In genomic region chr7:115842251-115842650, GRCm38 (mm10) we compare ENCODE assay signal across 23 mouse cellular contexts.
DNase-seq lines count a peak whose midpoint lies in the region; ATAC-seq and TF ChIP-seq lines count a peak whose summit lies in the region.
"Had no signal": no experiment of that assay in that cellular context is flagged by ENCODE, and none has a peak within 500 bp of the region (broad histone marks: within the 10 kb centered on the region; RNA-seq: fewer than 3 reads in every experiment).

No protein-coding gene starts in this region.

- no peak for TF ChIP-seq POLR2A in MEL (IDR thresholded peaks at IDR 0.05; ENCODE audit: control insufficient read depth in 1 of 2, insufficient read depth in 1 of 2, low read depth in 1 of 2, low read length in 2 of 2, poor library complexity in 1 of 2)

- TF ChIP-seq EP300 in MEL (IDR thresholded peaks at IDR 0.05; ENCODE audit: low read depth in 1 of 2, low read length in 2 of 2), result peak; percentile 41 to 46; a peak in 3 of 4 replicates
- no peak for TF ChIP-seq EP300 in liver, embryonic 14.5 days (IDR thresholded peaks at IDR 0.05; ENCODE audit: low read depth)
- 0 out of 2 replicates have a peak, but pooled peaks have one; percentile 28 for TF ChIP-seq EP300 in liver, postnatal 0 days (IDR thresholded peaks at IDR 0.05; ENCODE audit: low read depth)

- no peak overlapping the region for H3K27ac ChIP-seq in MEL (ENCODE audit: control insufficient read depth, low read depth, low read length)
- peak overlapping the region; percentile 14 for H3K27ac ChIP-seq in liver, embryonic 14.5 days
- peak overlapping the region; percentile 44; the same call in 1 of the 2 replicates for H3K27ac ChIP-seq in liver, postnatal 0 days (ENCODE audit: low read depth)
- no peak overlapping the region for H3K27ac ChIP-seq in layer of hippocampus, adult 2 months
- H3K27ac ChIP-seq: embryonic facial prominence, embryonic 12.5 days; embryonic facial prominence, embryonic 15.5 days; forebrain, embryonic 10.5 days; forebrain, embryonic 13.5 days; hindbrain, embryonic 12.5 days; hindbrain, postnatal 0 days had no signal

- H3K4me2 ChIP-seq in liver, embryonic 14.5 days (ENCODE audit: low read depth), result peak overlapping the region; percentile 79
- H3K4me2 ChIP-seq in liver, postnatal 0 days (ENCODE audit: low read depth, low read length), result peak overlapping the region; percentile 70
- H3K4me2 ChIP-seq: embryonic facial prominence, embryonic 12.5 days; embryonic facial prominence, embryonic 15.5 days; forebrain, embryonic 13.5 days; heart, embryonic 11.5 days; hindbrain, embryonic 12.5 days had no signal

- H3K4me3 ChIP-seq in MEL (ENCODE audit: control insufficient read depth in 1 of 2, insufficient read depth in 1 of 2, low read depth in 2 of 2, low read length in 2 of 2), result no peak overlapping the region
- peak overlapping the region; percentile 29 to 54; a peak in 3 of 4 replicates for H3K4me3 ChIP-seq in liver, embryonic 14.5 days (ENCODE audit: insufficient read depth in 1 of 2, low read depth in 2 of 2, low read length in 2 of 2)
- peak overlapping the region; percentile 39 for H3K4me3 ChIP-seq in liver, postnatal 0 days (ENCODE audit: low read depth, low read length)
- no peak overlapping the region for H3K4me3 ChIP-seq in layer of hippocampus, adult 2 months
- H3K4me3 ChIP-seq: embryonic facial prominence, embryonic 12.5 days; embryonic facial prominence, embryonic 15.5 days; forebrain, embryonic 10.5 days; forebrain, embryonic 13.5 days; hindbrain, embryonic 12.5 days had no signal

- no peak for TF ChIP-seq CTCF in MEL (IDR thresholded peaks at IDR 0.05 in 2 of 3, conservative IDR thresholded peaks at IDR 0.05 in 1 of 3; ENCODE audit: control insufficient read depth in 1 of 3, insufficient read depth in 1 of 3, low read depth in 2 of 3, low read length in 3 of 3, poor library complexity in 1 of 3, severe bottlenecking in 1 of 3)
- TF ChIP-seq CTCF in liver, embryonic 14.5 days (IDR thresholded peaks at IDR 0.05; ENCODE audit: low read depth), result no peak
- TF ChIP-seq CTCF in liver, postnatal 0 days (IDR thresholded peaks at IDR 0.05; ENCODE audit: low read depth), result no peak
- no peak for TF ChIP-seq CTCF in layer of hippocampus, adult 2 months (conservative IDR thresholded peaks at IDR 0.05)

- peaks cover 0 to 33% of the 10 kb centered on the region in 2 experiments; a peak in 2 of 4 replicates for H3K36me3 ChIP-seq in MEL (ENCODE audit: control insufficient read depth in 1 of 2, insufficient read depth in 2 of 2, low read length in 2 of 2)
- peaks cover 6% of the 10 kb centered on the region for H3K36me3 ChIP-seq in liver, embryonic 14.5 days (replicated peaks; ENCODE audit: control insufficient read depth, insufficient read depth, low read depth)
- H3K36me3 ChIP-seq in liver, postnatal 0 days (replicated peaks; ENCODE audit: insufficient read depth, low read length), result no peaks in the 10 kb centered on the region
- H3K36me3 ChIP-seq: embryonic facial prominence, embryonic 12.5 days; embryonic facial prominence, embryonic 15.5 days; hindbrain, embryonic 12.5 days had no signal

- no peaks in the 10 kb centered on the region for H3K9me3 ChIP-seq in MEL (replicated peaks; ENCODE audit: insufficient read depth, low read length)
- no peaks in the 10 kb centered on the region for H3K9me3 ChIP-seq in liver, embryonic 14.5 days (ENCODE audit: control insufficient read depth, low read length)
- H3K9me3 ChIP-seq in liver, postnatal 0 days (ENCODE audit: low read length), result no peaks in the 10 kb centered on the region
- H3K9me3 ChIP-seq: embryonic facial prominence, embryonic 12.5 days; embryonic facial prominence, embryonic 15.5 days; forebrain, embryonic 10.5 days; forebrain, embryonic 13.5 days; hindbrain, embryonic 12.5 days had no signal

- H3K79me2 ChIP-seq in MEL (ENCODE audit: control insufficient read depth, insufficient read depth, low read length, poor library complexity), result no peaks in the 10 kb centered on the region

- peak; percentile 69; the same call in 1 of the 2 replicates for ATAC-seq in common myeloid progenitor, adult 5-6 weeks (replicated peaks; ENCODE audit: low read depth, poor library complexity, severe bottlenecking)
- ATAC-seq in liver, embryonic 14.5 days (ENCODE audit: insufficient read depth), result no peak
- no peak for ATAC-seq in liver, postnatal 0 days
- ATAC-seq: activated CD4-positive, CD25-positive, alpha-beta regulatory T cell, adult 4 months; CD4-positive, CD25-positive, alpha-beta regulatory T cell, adult 4 months; forebrain, embryonic 13.5 days; forebrain, embryonic 16.5 days; hindbrain, postnatal 0 days; inflammation-experienced regulatory T-cells, adult 6 months had no signal

- peaks cover 11 to 24% of the 10 kb centered on the region in 2 experiments for H3K4me1 ChIP-seq in MEL (ENCODE audit: control insufficient read depth in 1 of 2, insufficient read depth in 2 of 2, low read length in 2 of 2)
- peaks cover 33 to 47% of the 10 kb centered on the region in 2 experiments for H3K4me1 ChIP-seq in liver, embryonic 14.5 days (replicated peaks; ENCODE audit: control insufficient read depth in 2 of 2, insufficient read depth in 2 of 2, low read length in 1 of 2)
- peaks cover 4% of the 10 kb centered on the region; the same call in 1 of the 2 replicates for H3K4me1 ChIP-seq in liver, postnatal 0 days (ENCODE audit: insufficient read depth)
- H3K4me1 ChIP-seq: embryonic facial prominence, embryonic 12.5 days; embryonic facial prominence, embryonic 15.5 days; forebrain, embryonic 10.5 days; forebrain, embryonic 13.5 days; hindbrain, embryonic 12.5 days had no signal

- H3K27me3 ChIP-seq in MEL (ENCODE audit: control insufficient read depth in 1 of 2, insufficient read depth in 2 of 2, low read length in 2 of 2), result no peaks in the 10 kb centered on the region
- H3K27me3 ChIP-seq in liver, embryonic 14.5 days (ENCODE audit: control insufficient read depth, insufficient read depth, low read length), result no peaks in the 10 kb centered on the region
- H3K27me3 ChIP-seq in liver, postnatal 0 days (ENCODE audit: insufficient read depth, low read length), result no peaks in the 10 kb centered on the region
- H3K27me3 ChIP-seq: embryonic facial prominence, embryonic 12.5 days; embryonic facial prominence, embryonic 15.5 days; forebrain, embryonic 13.5 days; hindbrain, embryonic 12.5 days had no signal

- DNase-seq in MEL (ENCODE audit: low read depth, low spot score), result peak; percentile 65
- DNase-seq in liver, embryonic 14.5 days (ENCODE audit: low read depth in 3 of 3, low spot score in 3 of 3), result no peak
- DNase-seq in liver, postnatal 0 days, result no peak
- no peak for DNase-seq in cerebellum, postnatal 10 days
- no peak for DNase-seq in layer of hippocampus, adult 2 months (ENCODE audit: low spot score in 2 of 2)
- DNase-seq: adrenal gland, adult 8-10 months; adrenal gland, postnatal 25 days; cerebellum, adult 11-12 months; cerebellum, adult 8-10 months; cerebellum, postnatal 14 days; gastrocnemius, postnatal 10 days had no signal

- H3K9ac ChIP-seq in MEL (ENCODE audit: control insufficient read depth, low read depth, low read length, poor library complexity, severe bottlenecking), result no peak overlapping the region
- peak overlapping the region; percentile 23; the same call in 1 of the 2 replicates for H3K9ac ChIP-seq in liver, embryonic 14.5 days (replicated peaks)
- H3K9ac ChIP-seq in liver, postnatal 0 days (replicated peaks), result peak overlapping the region; percentile 42; the same call in 1 of the 2 replicates
- H3K9ac ChIP-seq: embryonic facial prominence, embryonic 12.5 days; embryonic facial prominence, embryonic 15.5 days; forebrain, embryonic 13.5 days; hindbrain, embryonic 12.5 days had no signal

- no peak for TF ChIP-seq RAD21 in MEL (IDR thresholded peaks at IDR 0.05; ENCODE audit: low read depth, low read length)

TF ChIP-seq in MEL, 35 proteins besides CTCF, POLR2A, EP300 and RAD21 (continues in another document):
- no peak for TF ChIP-seq SIN3A (IDR thresholded peaks at IDR 0.05; ENCODE audit: low read length)
- TF ChIP-seq ZKSCAN1 (IDR thresholded peaks at IDR 0.05; ENCODE audit: low read depth, low read length), result no peak
- TF ChIP-seq MEF2A (IDR thresholded peaks at IDR 0.05; ENCODE audit: extremely low read depth, insufficient replicate concordance, low read depth, low read length, poor library complexity, severe bottlenecking), result no peak
- no peak for TF ChIP-seq ZMIZ1 (IDR thresholded peaks at IDR 0.05; ENCODE audit: low read depth, low read length)
- no peak for TF ChIP-seq HCFC1 (IDR thresholded peaks at IDR 0.05; ENCODE audit: low read depth, low read length)
- TF ChIP-seq BHLHE40 (IDR thresholded peaks at IDR 0.05; ENCODE audit: borderline replicate concordance, low read depth, low read length), result no peak
- no peak for TF ChIP-seq NELFE (IDR thresholded peaks at IDR 0.05; ENCODE audit: low read depth, low read length)
- no peak for TF ChIP-seq NRF1 (IDR thresholded peaks at IDR 0.05; ENCODE audit: insufficient read depth, low read depth, low read length, poor library complexity, severe bottlenecking)
- 0 out of 2 replicates have a peak, but pooled peaks have one; percentile 47 for TF ChIP-seq MXI1 (IDR thresholded peaks at IDR 0.05; ENCODE audit: low read depth, low read length)
- no peak for TF ChIP-seq KAT2A (conservative IDR thresholded peaks at IDR 0.05; ENCODE audit: low read depth, low read length)
- TF ChIP-seq MAZ (IDR thresholded peaks at IDR 0.05; ENCODE audit: low read depth, low read length), result no peak
- TF ChIP-seq MYB (IDR thresholded peaks at IDR 0.05; ENCODE audit: low read depth, low read length), result no peak
- no peak for TF ChIP-seq TAL1 (IDR thresholded peaks at IDR 0.05; ENCODE audit: low read length)
- TF ChIP-seq ZC3H11A (IDR thresholded peaks at IDR 0.05; ENCODE audit: low read depth, low read length), result no peak
- TF ChIP-seq TBP (IDR thresholded peaks at IDR 0.05; ENCODE audit: low read depth, low read length), result no peak
- TF ChIP-seq MAX (IDR thresholded peaks at IDR 0.05; ENCODE audit: low read length), result no peak
- TF ChIP-seq CHD1 (IDR thresholded peaks at IDR 0.05; ENCODE audit: low read depth, low read length), result no peak
- no peak for TF ChIP-seq GABPA (IDR thresholded peaks at IDR 0.05; ENCODE audit: low read depth, low read length)
- no peak for TF ChIP-seq CHD2 (IDR thresholded peaks at IDR 0.05; ENCODE audit: low read length)
- TF ChIP-seq ETS1 (IDR thresholded peaks at IDR 0.05; ENCODE audit: low read depth, low read length), result 0 out of 2 replicates have a peak, but pooled peaks have one; percentile 37
- TF ChIP-seq POLR2AphosphoS2 (IDR thresholded peaks at IDR 0.05; ENCODE audit: low read length), result no peak
- no peak for TF ChIP-seq POLR2AphosphoS5 (IDR thresholded peaks at IDR 0.05; ENCODE audit: borderline replicate concordance, low read depth, low read length)
- no peak for TF ChIP-seq ELF1 (IDR thresholded peaks at IDR 0.05; ENCODE audit: low read depth, low read length)
- TF ChIP-seq JUND (IDR thresholded peaks at IDR 0.05; ENCODE audit: low read depth, low read length), result no peak
- TF ChIP-seq MYC (IDR thresholded peaks at IDR 0.05; ENCODE audit: low read depth, low read length), result no peak

Comparison
In these comparisons a context has a peak if more than half of its experiments do, and no peak if none do; other contexts are left out.
1. H3K27ac ChIP-seq: peak in liver, embryonic 14.5 days (single experiment) and liver, postnatal 0 days (single experiment); none in MEL (single experiment) and layer of hippocampus, adult 2 months (single experiment).
2. H3K4me3 ChIP-seq: peak in liver, embryonic 14.5 days (2 of 2) and liver, postnatal 0 days (single experiment); none in MEL (0 of 2) and layer of hippocampus, adult 2 months (single experiment).